Mouse (Mus musculus) CD8-positive naive resting alpha-beta T cell, adult 2 months (primary cell): ENCODE data around the gene Apbb2.

Source experiments
- DNase-seq, 2 experiments: peaks; one replicate each; pipeline ENCODE4 v3.0.0; 2022; ENCODE audit warnings: low read depth in 2 of 2, low spot score in 2 of 2

The Apbb2 gene

DNA sequence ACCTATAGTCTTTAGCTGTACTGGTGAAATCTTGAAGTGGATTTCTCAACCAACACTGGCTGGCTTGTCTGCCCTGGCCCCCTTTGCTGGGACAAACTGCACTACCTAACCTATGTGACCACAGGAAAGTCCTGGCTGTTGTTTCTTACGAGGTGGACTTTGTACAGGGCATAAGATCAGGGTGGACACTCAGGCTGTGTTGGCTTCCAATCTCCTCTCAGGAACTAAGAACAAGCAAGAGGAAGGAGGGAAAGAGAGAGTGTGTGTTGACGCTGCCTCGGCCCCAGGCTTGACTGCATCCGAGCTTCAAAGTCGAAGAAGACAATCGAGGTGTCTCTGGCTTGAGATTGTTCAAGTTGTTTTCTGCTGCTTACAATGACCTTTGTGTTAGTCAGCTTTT, 271.8 kb downstream of the Apbb2 start:
- no peak for DNase-seq

DNA sequence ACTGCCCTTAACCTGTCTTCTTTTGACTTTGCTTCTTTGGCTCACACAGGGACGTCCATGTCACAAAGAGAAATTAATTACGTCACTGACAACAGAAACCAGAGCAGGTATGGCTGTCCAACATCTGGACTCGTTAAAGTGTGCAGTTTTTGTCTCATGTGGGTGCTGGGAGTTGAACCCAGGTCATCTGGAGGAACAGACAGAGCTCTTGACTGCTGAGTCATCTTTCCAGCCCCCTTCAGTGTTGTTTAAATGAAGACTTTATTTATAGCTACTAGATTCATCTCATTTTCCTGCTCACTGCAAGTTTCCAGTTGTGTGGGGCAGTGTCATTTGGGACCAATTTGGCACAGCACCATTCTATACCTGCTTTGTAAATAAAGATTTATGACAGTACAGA, 273.4 kb downstream of the Apbb2 start:
- DNase-seq: no peak

DNA sequence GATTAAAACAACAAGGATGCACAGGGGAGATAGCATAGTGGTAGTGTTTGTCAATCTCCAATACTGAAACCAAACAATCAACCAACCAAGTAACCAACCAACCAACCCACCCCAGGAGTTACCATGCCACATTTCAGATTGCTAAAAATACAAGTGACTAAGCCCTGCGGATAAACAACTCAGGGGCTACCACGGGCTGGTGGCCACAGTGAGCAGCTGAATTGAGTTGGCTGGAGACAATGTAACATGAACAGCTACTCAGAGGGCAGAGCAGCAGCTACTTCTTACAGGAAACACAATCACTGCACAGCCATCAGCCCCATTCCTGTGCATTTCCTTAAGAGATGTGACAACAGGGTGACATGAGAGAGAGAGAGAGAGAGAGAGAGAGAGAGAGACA, 274.4 kb downstream of the Apbb2 start:
- DNase-seq: no peak

DNA sequence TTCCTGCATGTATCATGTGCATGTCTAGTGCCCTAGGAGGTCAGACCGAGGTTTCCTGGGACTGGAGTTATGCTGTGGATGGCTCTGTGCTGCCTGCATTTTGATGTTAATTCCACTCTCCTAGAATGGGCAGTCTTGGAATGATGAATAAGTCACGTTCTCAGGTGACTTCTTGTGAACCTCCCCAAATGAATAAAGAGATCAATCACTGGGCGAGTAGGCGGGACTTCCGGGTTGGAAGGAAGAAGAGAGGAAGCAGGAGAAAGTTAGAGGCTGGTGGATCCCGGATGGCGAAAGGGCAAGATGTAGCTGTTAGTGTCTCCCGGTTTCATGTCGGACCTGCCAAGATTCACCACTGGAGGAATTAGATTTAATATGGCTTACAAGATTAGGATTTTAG, 276.3 kb downstream of the Apbb2 start:
- no peak for DNase-seq

DNA sequence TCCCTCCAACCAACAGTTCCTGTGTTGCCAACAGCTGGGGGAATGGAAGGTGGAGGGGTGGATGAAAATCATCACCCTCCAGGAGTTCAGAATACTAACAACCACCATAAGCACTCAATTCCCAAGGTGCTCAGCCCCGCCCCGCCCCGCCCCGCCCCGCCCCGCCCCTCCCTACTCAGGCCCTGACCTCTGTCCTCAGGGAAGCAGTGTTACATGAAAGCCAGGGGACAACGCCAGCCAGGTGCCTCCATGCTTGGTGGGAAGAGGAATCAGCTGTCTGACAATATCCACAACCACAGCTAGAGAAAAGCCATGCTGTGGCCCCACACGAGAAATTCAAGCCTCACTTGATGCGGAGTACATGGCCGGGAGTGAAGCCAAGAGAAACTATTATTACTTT, 276.7 kb downstream of the Apbb2 start:
- no peak for DNase-seq

DNA sequence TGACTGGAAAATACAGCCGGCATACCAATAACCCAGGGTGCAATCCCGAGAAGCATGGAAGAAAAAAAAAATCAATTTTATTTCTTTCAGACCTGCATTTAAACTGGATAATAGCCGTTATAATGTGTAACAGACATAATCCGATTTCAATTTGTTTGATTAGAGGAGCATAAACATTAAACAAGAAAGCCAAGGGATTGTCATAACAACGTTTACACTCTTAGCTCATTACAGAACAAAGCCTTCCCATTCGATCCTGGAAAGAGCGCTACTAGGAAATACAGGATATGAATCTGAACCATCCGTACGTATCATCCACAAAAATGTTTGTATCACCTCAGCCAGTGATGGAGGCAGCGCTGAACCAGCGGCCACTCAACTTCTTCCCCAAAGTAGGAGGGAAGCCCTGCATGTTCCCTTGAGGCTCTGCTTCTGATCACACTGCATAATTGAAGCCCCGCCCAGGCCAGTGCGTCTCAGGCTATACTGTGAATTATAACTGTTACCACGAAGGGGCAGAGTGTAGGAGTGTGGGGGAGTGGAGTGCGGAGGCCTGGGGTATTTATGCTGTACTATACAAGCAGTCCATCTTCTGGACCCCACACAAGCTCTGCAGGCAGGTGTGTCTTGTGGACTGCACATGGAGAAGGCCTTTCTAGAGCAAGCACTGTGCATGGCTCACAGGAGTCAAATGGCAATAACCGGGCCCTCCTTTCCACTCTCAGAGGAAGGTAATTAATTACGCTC, 278.1 kb downstream of the Apbb2 start:
- DNase-seq: no peak

DNA sequence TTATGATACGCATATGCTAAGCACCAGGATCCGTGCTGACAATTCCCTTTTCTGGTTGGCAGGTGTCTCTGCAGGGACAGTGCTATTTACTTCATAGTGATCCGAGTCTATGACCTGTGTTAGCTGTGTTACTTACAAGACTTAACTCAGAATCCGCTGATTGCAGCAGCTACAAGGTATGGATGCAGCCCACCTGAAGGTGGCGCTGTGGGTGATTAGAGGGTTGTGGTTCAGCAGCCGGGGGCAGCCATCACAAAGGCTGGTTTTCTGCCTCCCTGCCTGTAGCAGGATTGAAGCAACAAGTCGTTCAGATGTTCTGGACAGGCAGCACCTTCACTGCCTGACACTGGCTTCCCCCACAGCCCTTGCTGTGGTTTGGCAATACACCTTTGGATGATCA, 280.0 kb downstream of the Apbb2 start:
- DNase-seq: peak; percentile 7 to 24

DNA sequence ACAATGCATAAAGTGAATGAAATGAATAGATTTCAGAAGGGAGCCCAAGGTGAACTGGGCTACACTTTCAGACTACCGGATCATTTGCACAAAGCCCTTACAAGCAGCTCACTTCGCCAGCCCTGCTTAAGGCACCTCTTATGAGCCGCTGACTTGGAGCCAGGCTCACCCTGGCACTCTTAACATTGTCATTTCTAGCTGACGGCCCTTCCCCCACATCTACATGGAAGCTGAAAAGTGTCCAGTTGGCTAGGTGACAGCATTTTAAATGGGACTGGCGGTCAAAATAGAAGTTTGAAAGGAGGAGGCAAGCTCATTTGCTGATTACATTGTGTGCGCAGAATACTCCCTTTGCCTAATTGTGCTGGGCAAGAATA, 280.6 kb downstream of the Apbb2 start:
- DNase-seq: no peak

DNA sequence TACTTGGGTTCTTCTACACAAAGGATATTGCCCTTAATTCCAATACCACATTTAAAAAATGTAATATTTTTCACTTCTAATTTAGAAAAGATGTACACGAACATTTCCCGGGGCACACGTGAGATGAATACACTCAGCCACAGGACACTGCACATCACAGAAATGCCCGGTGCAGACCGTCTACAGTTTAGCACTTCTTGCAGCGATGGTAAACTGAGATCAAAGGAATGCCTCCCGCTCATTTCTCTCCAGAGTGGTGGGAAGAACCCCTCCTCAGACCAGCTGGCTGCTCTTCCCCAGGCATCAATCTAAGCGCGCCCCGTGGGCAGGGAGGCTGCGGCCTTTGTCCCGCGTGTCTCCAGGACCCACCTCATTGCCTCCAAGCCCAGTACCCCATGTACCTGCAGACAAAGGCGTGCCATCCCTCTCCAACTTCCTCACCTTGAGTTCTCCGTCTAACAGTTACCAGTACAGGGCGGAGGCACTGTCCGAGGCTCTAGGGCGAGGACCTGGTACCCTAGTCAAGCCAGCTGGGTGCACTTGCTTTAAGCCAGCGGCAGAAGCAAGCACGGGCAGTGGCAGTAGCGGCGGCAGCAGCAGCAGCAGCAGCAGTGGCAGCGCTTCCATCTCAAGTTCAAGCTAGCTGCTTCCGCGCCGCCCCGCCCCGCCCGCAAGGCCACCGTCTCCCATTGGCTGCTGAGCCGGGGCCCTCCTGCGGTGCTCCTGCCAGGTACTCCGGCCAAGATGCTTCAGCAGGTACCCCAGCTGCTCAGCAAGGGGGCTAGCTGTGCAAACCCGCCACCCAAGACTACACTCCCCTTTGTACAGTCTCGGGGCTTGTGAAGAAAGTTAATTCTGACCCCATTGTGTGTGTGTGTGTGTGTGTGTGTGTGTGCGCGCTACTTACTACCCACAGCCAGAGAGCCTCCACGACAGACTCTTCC, 281.3 kb downstream of the Apbb2 start:
- peak in 1 of 2 experiments; percentile 25 for DNase-seq

DNA sequence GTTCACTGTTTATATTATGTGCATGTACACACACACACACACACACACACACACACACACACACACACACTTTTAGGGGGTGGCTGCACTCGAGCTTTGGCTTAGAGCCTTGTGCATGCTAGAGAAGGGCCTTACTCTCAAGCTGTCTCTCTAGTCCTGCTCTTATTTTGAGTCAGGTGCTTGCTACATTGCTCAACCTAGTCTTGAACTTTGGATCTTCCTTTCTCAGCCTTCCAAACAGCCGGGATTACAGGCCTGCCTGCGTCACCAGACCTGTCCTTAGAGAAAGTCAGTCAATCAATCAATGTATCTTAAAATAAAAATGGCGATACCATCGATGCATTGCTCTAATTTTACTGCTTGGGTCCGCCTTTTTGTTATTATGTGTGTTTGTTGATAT, 287.8 kb downstream of the Apbb2 start:
- DNase-seq: no peak

DNA sequence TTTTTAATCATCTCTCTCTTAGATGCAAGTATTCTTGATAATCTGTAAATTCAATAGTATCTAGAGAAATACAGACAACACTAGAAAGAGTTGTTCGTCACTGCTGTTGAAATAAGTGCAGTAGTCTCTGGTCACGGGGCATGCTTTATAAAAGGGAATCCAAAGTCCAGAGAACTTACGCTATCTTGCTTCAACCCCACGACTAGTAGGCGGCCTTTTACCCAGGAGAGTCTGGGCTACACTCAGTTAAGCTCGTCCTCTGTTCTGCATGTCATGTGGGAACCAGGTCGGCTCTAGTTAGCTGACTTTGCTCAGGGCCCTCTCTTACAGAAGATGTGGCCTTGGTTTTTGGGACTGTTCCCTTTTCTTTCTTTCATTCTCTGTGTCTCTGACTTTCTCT, 289.8 kb downstream of the Apbb2 start:
- no peak for DNase-seq

DNA sequence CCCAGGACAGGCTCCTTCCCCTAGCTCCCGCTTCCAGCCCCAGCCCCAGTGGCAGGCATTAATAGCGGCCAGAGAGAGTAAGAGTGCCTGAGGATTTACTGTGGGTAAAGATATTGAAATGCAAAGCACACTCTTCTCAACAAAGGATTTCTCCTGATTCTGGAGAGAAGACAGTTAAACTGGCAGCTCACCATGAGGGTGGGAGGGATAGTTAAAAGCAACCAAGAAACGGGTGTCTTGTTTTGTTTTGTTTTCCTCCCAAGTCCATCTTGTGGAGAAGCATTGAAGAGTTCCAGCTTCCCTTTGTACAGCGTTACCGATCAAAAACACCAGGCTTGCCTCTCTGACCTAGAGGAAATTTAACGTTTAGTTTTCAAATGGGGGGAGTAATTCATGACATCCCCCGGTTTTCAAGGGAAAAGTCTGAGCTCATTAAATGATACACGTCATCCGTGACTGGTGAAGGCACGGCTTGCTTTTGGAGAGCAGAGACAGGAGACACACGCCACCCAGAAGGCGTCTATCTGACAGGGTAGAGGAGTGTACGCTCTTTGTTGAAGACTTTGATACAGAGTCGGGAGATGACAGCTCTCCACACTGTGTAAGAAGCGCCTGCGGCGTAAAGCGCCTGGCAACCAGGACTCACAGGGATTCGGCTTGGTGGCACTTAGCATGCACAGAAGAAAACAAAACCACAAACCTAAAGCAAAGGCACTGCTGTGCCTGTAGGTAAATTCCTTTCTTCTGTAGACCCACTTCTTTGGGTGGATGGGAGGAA, 290.4 kb downstream of the Apbb2 start:
- no peak for DNase-seq

DNA sequence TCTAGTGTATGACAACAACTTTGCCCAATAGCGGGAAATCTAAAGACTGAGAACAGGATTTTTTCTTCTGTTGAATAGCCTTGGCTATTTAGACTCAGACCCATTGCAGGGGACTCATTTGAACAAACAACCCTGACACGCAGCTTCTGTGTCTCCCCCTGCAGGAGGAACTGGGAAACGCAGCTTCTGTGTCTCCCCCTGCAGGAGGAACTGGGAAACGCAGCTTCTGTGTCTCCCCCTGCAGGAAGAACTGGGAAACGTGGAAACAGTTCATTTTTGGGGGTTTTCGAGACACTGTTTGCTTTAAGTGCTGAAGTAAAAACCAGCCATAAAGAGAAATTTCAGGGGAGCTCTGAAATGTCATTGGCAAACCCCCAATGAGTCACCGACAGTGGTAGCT, 292.2 kb downstream of the Apbb2 start:
- DNase-seq: peak; percentile 19 to 29

DNA sequence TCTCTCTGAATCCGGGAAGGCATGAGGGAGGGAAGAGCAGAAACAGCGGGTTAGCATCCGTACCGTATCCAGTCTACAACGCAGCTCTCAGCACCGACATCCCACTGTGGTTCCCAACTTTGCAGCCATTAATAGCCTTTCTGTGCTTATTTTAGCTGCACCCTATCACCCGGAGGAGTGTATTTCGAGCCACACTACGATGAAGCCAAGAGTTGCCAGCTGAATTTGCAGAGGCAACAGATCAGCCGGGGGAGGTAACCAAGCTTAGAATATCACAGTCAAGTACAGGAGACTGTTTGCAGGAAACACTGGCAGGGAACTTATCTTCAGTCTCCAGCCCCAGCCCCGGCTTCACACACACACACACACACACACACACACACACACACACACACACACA, 295.0 kb downstream of the Apbb2 start:
- no peak for DNase-seq

DNA sequence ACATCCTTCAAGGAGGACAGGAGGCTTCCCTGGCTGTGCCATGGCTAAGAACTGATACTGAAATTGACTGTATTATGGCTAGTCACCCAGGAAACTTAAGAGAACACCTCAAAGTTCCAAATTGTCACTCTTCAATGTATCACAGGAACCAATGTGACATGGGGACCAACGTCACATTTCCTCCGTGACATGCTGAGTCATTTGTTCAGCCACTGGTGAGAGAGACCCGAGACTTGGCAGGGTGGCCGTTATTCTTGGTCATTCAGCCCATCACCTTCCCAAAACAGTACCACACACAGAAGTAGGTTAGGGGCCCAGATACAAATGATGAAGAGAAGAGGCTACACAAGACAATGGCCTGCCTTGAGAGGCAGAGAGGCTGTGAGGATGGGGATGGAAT, 295.5 kb downstream of the Apbb2 start:
- no peak for DNase-seq

DNA sequence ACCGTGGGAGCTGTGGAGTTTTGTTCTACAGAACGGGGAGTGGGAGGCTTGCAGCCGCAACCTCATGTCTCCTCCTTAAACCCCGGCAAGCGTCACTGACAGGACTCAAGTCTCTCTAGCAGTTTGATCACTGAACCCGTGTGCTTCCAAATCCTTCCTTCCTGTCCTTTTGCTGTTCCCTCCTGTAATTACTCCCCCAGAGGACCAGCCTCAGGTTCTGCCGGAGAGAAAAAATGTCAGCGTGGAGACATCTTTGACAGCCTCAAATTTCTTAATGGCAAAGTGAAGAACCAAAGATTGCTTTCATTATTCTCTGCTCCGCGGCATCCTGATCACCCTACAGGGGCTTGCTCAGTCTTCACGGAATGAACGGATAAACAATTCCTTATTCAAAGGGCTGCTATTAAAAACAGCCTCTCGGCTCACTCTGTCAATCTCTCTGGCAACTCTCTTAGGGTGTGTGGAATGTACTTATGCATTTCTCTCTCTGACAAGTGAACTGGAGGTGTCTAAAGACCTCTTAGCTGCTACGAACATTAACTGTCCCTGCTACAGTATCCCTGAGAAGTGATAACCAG, 298.7 kb downstream of the Apbb2 start:
- DNase-seq: no peak

DNA sequence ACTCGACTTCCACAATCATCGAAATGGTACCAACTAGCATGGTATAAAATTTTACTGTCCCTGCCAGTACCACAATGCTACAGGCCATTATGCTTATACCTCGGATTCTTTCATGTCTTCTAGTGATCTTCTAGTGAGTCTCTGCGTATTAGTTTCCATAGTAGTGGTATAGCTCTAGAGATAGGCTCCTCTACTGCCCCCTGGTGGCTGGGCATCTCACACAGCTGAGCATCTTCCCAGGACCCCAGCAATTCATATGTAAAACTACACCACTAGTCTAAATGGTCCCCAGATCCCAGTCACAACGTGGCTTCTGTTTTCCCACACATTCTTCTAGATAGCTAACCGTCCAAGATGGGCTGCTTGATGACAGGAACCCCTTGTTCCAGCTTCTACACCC, 299.2 kb downstream of the Apbb2 start:
- DNase-seq: peak; percentile 43 to 65

DNA sequence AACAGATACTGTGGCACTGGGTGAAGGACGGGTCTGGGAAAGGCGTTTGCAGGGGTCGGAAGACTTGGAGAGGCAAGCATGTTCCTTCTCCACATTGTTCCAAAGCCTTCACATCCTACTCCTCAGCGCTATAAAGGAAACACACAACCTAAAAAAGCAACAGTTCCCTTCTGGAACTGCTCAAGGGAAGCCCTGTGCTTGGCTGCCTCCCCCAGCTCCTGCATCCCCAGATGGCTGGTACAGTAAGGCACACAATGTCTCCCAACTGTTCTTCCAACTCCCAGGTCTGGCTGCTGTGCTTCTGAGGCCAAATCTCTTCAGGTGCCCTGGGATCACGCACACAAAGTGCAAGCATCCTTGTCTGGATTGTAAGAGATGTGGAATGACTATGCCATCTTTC, 302.8 kb downstream of the Apbb2 start:
- DNase-seq: no peak

DNA sequence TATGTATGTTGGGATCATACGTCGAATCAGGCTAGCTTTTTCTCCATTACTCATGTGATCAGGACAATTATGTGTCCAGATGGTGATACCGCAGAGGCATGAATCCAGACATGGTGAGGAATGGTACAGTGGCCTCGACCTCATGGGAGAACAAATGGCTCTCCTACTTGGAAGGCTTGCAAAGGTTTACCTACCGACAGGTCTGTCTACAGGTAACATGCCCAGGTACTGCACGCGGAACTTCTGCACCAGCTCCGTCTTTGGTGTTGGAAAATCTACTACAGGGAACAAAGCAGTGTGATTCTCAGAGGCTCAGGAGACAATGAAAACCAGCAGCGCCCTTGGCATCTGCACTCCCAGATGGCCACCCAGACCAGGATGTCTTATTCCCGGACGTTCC, 307.8 kb downstream of the Apbb2 start:
- no peak for DNase-seq

DNA sequence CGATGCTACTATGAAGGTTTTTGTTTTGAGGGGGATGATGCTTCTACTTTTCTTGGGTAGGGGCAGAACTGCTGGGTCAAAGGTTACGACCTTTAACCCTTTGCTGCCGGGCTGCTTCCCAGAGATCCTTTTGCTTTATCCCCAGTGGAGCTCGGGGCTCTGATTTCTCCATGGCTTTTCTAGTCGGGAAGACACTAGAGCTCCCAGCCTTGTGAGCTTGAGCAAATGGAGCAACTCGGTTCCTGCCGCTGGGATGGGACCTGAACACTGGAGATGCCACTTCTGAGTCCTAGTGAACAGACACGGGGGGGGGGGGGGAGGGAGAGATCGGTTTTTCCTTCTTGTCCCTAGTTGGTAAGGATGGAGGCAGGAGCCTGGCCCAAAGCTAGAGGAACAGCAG, 308.3 kb downstream of the Apbb2 start:
- no peak for DNase-seq

DNA sequence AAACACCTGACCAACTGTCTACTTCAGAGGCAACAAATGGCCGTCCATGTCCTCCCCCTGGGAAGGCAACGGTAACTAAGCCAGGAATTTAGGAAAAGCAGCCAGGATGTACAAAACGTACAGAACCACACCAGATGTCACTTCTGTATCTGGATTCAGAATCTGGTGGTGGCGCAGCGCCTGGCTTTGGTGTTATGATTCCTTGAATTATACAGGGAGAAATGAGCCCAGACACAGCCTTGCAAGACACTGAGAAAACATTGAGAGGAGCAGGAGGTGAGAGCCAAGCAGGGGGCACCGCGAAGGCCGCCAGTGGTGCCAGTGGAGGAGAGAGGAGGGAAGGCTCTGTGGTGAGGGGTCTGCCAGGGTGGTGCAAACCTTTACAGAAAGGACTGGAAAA, 313.1 kb downstream of the Apbb2 start:
- DNase-seq: no peak
